Mouse (Mus musculus): ENCODE measurements at regions not wholly inside any gene's neighbourhood (a gene's known extent, or its start where the extent isn't known, plus 50 kb on each side); places are given as distances from the start of the nearest gene placed in this dataset.

- in situ Hi-C loops (cut with MboI; ENCODE audit: low sequenced_read_pairs in 2 of 2, unreplicated experiment in 2 of 2), result no loop called here
- no peak overlapping the region for H3K9ac ChIP-seq (ENCODE audit: insufficient read depth, low read depth, low read length, poor library complexity, severe bottlenecking)
- no peaks in the 10 kb centered on the region for H3K4me1 ChIP-seq (ENCODE audit: control insufficient read depth in 2 of 2, insufficient read depth in 2 of 2, low read length in 2 of 2, poor library complexity in 1 of 2)
- no peak overlapping the region for H3K27ac ChIP-seq (ENCODE audit: insufficient read depth, low read depth, low read length, poor library complexity, severe bottlenecking)
- H3K9me3 ChIP-seq (ENCODE audit: control insufficient read depth, insufficient read depth, low read depth, low read length), result no peaks in the 10 kb centered on the region
- H3K36me3 ChIP-seq (ENCODE audit: control insufficient read depth, insufficient read depth, low read length, poor library complexity, severe bottlenecking), result no peaks in the 10 kb centered on the region
- DNase-seq (ENCODE audit: low read depth, low spot score), result no peak
- H3K4me3 ChIP-seq (ENCODE audit: insufficient read depth in 1 of 2, low read depth in 1 of 2, low read length in 2 of 2, poor library complexity in 1 of 2, severe bottlenecking in 1 of 2), result no peak overlapping the region
- TF ChIP-seq HCFC1 (IDR thresholded peaks at IDR 0.05; ENCODE audit: borderline replicate concordance, insufficient read depth, low read length) (no peak), ZNF384 (IDR thresholded peaks at IDR 0.05; ENCODE audit: low read depth, low read length) (0 out of 2 replicates have a peak, but pooled peaks have one; percentile 41), ZC3H11A (IDR thresholded peaks at IDR 0.05; ENCODE audit: borderline replicate concordance, low read depth, low read length) (no peak), CHD2 (IDR thresholded peaks at IDR 0.05; ENCODE audit: low read depth, low read length) (no peak), MAFK (IDR thresholded peaks at IDR 0.05; ENCODE audit: insufficient read depth, low read depth, low read length) (no peak)
Observed at GRCm38 (mm10) chr2:51238131-51238931, 89.4 kb upstream of the Rnd3 start.

- no peaks in the 10 kb centered on the region for H3K36me3 ChIP-seq (ENCODE audit: control insufficient read depth, insufficient read depth, low read length, poor library complexity, severe bottlenecking)
- H3K27ac ChIP-seq (ENCODE audit: insufficient read depth, low read depth, low read length, poor library complexity, severe bottlenecking), result no peak overlapping the region
- TF ChIP-seq MAFK (IDR thresholded peaks at IDR 0.05; ENCODE audit: insufficient read depth, low read depth, low read length) (no peak), ZC3H11A (IDR thresholded peaks at IDR 0.05; ENCODE audit: borderline replicate concordance, low read depth, low read length) (no peak), HCFC1 (IDR thresholded peaks at IDR 0.05; ENCODE audit: borderline replicate concordance, insufficient read depth, low read length) (no peak), CHD2 (IDR thresholded peaks at IDR 0.05; ENCODE audit: low read depth, low read length) (no peak), ZNF384 (IDR thresholded peaks at IDR 0.05; ENCODE audit: low read depth, low read length) (no peak)
- no peaks in the 10 kb centered on the region for H3K4me1 ChIP-seq (ENCODE audit: control insufficient read depth in 2 of 2, insufficient read depth in 2 of 2, low read length in 2 of 2, poor library complexity in 1 of 2)
- H3K9me3 ChIP-seq (ENCODE audit: control insufficient read depth, insufficient read depth, low read depth, low read length), result no peaks in the 10 kb centered on the region
- H3K4me3 ChIP-seq (ENCODE audit: insufficient read depth in 1 of 2, low read depth in 1 of 2, low read length in 2 of 2, poor library complexity in 1 of 2, severe bottlenecking in 1 of 2), result no peak overlapping the region
- in situ Hi-C loops (cut with MboI; ENCODE audit: low sequenced_read_pairs in 2 of 2, unreplicated experiment in 2 of 2), result no loop called here
- no peak for DNase-seq (ENCODE audit: low read depth, low spot score)
- no peak overlapping the region for H3K9ac ChIP-seq (ENCODE audit: insufficient read depth, low read depth, low read length, poor library complexity, severe bottlenecking)
Observed at GRCm38 (mm10) chr2:51237451-51237850, 88.5 kb upstream of the Rnd3 start.

GRCm38 (mm10) chr2:51236852-51237251 is 87.9 kb upstream of the Rnd3 start:
- Histone ChIP-seq H3K4me3 (ENCODE audit: insufficient read depth in 1 of 2, low read depth in 1 of 2, low read length in 2 of 2, poor library complexity in 1 of 2, severe bottlenecking in 1 of 2) (no peak overlapping the region), H3K27ac (ENCODE audit: insufficient read depth, low read depth, low read length, poor library complexity, severe bottlenecking) (no peak overlapping the region), H3K36me3 (ENCODE audit: control insufficient read depth, insufficient read depth, low read length, poor library complexity, severe bottlenecking) (no peaks in the 10 kb centered on the region), H3K9ac (ENCODE audit: insufficient read depth, low read depth, low read length, poor library complexity, severe bottlenecking) (no peak overlapping the region), H3K9me3 (ENCODE audit: control insufficient read depth, insufficient read depth, low read depth, low read length) (no peaks in the 10 kb centered on the region), H3K4me1 (ENCODE audit: control insufficient read depth in 2 of 2, insufficient read depth in 2 of 2, low read length in 2 of 2, poor library complexity in 1 of 2) (no peaks in the 10 kb centered on the region)
- TF ChIP-seq CHD2 (IDR thresholded peaks at IDR 0.05; ENCODE audit: low read depth, low read length) (no peak), ZC3H11A (IDR thresholded peaks at IDR 0.05; ENCODE audit: borderline replicate concordance, low read depth, low read length) (no peak), MAFK (IDR thresholded peaks at IDR 0.05; ENCODE audit: insufficient read depth, low read depth, low read length) (no peak), HCFC1 (IDR thresholded peaks at IDR 0.05; ENCODE audit: borderline replicate concordance, insufficient read depth, low read length) (no peak), ZNF384 (IDR thresholded peaks at IDR 0.05; ENCODE audit: low read depth, low read length) (no peak)
- in situ Hi-C loops (cut with MboI; ENCODE audit: low sequenced_read_pairs in 2 of 2, unreplicated experiment in 2 of 2), result no loop called here
- DNase-seq (ENCODE audit: low read depth, low spot score), result no peak

- Histone ChIP-seq H3K9ac (ENCODE audit: insufficient read depth, low read depth, low read length, poor library complexity, severe bottlenecking) (no peak overlapping the region), H3K36me3 (ENCODE audit: control insufficient read depth, insufficient read depth, low read length, poor library complexity, severe bottlenecking) (no peaks in the 10 kb centered on the region), H3K4me3 (ENCODE audit: insufficient read depth in 1 of 2, low read depth in 1 of 2, low read length in 2 of 2, poor library complexity in 1 of 2, severe bottlenecking in 1 of 2) (no peak overlapping the region), H3K27ac (ENCODE audit: insufficient read depth, low read depth, low read length, poor library complexity, severe bottlenecking) (no peak overlapping the region), H3K4me1 (ENCODE audit: control insufficient read depth in 2 of 2, insufficient read depth in 2 of 2, low read length in 2 of 2, poor library complexity in 1 of 2) (no peaks in the 10 kb centered on the region), H3K9me3 (ENCODE audit: control insufficient read depth, insufficient read depth, low read depth, low read length) (no peaks in the 10 kb centered on the region)
- in situ Hi-C loops (cut with MboI; ENCODE audit: low sequenced_read_pairs in 2 of 2, unreplicated experiment in 2 of 2), result no loop called here
- DNase-seq (ENCODE audit: low read depth, low spot score), result no peak
- no peak for TF ChIP-seq HCFC1 (IDR thresholded peaks at IDR 0.05; ENCODE audit: borderline replicate concordance, insufficient read depth, low read length)
- TF ChIP-seq ZNF384 (IDR thresholded peaks at IDR 0.05; ENCODE audit: low read depth, low read length), result no peak
- no peak for TF ChIP-seq CHD2 (IDR thresholded peaks at IDR 0.05; ENCODE audit: low read depth, low read length)
- no peak for TF ChIP-seq ZC3H11A (IDR thresholded peaks at IDR 0.05; ENCODE audit: borderline replicate concordance, low read depth, low read length)
- no peak for TF ChIP-seq MAFK (IDR thresholded peaks at IDR 0.05; ENCODE audit: insufficient read depth, low read depth, low read length)
Observed at GRCm38 (mm10) chr2:51234427-51234826, 85.5 kb upstream of the Rnd3 start.

Measured in ES-E14 (cell line).